Mouse (Mus musculus) liver, embryonic 15.5 days (tissue): ENCODE data around the gene Cd160. TPM values are rescaled to one million over a fixed set of nuclear protein-coding genes. Genes with fewer than 3 reads are reported as not detected.

Experiments
- ATAC-seq: fragments of 200-750 bp; cut with Nextera tagmentation; 2 replicates; pipeline ENCODE4 v1.8.0; 2017; ENCODE audit warnings: moderate number of reproducible peaks, mild to moderate bottlenecking, moderate library complexity; ENCODE audit not compliant: insufficient read depth
- H3K27ac ChIP-seq: fragments of 300-500 bp; sonication (generic); replicated peaks from 2 replicates; pipeline ENCODE4 v1.5.1; 2015; ENCODE audit warnings: mild to moderate bottlenecking, inconsistent platforms
- H3K27me3 ChIP-seq: fragments of 300-500 bp; sonication (generic); 2 replicates; pipeline ENCODE4 v1.6.1; 2015; ENCODE audit warnings: mild to moderate bottlenecking, inconsistent platforms
- H3K36me3 ChIP-seq: fragments of 300-500 bp; sonication (generic); replicated peaks from 2 replicates; pipeline ENCODE4 v1.6.1; 2015; ENCODE audit warnings: moderate library complexity, mild to moderate bottlenecking, inconsistent platforms
- H3K4me1 ChIP-seq: fragments of 300-500 bp; sonication (generic); replicated peaks from 2 replicates; pipeline ENCODE4 v1.6.1; 2015; ENCODE audit warnings: inconsistent platforms
- H3K4me2 ChIP-seq: fragments of 300-500 bp; sonication (generic); 2 replicates; pipeline ENCODE4 v1.6.1; 2015; ENCODE audit warnings: moderate library complexity, mild to moderate bottlenecking, inconsistent platforms
- H3K4me3 ChIP-seq: fragments of 300-500 bp; sonication (generic); replicated peaks from 2 replicates; pipeline ENCODE4 v1.5.1; 2015; ENCODE audit warnings: mild to moderate bottlenecking, inconsistent platforms
- H3K9ac ChIP-seq: fragments of 300-500 bp; sonication (generic); 2 replicates; pipeline ENCODE4 v1.6.1; 2015; ENCODE audit warnings: moderate library complexity, mild to moderate bottlenecking, inconsistent platforms
- H3K9me3 ChIP-seq: fragments of 300-500 bp; sonication (generic); replicated peaks from 2 replicates; pipeline ENCODE4 v1.6.1; 2016; ENCODE audit warnings: inconsistent platforms
- WGBS: fragments of 180-500 bp; shearing (Covaris S2); methylation state at CpG from one replicate; pipeline ENCODE4 v1.1.7; 2015; ENCODE audit warnings: mixed read lengths; ENCODE audit not compliant: insufficient replicate concordance; 5-methylcytosine and 5-hydroxymethylcytosine counted together
- polyA plus RNA-seq: library from polyadenylated mRNA; unstranded; fragments of >200 nt; fragmentation: Nextera tagmentation; extraction: Ambion mirVana; gene quantifications from 2 replicates; pipeline ENCODE4 v1.2.1, GENCODE M21; 2015

Cd160 gene
- polyA plus RNA-seq = 0.30 and 0.31 TPM in 2 replicates

DNA sequence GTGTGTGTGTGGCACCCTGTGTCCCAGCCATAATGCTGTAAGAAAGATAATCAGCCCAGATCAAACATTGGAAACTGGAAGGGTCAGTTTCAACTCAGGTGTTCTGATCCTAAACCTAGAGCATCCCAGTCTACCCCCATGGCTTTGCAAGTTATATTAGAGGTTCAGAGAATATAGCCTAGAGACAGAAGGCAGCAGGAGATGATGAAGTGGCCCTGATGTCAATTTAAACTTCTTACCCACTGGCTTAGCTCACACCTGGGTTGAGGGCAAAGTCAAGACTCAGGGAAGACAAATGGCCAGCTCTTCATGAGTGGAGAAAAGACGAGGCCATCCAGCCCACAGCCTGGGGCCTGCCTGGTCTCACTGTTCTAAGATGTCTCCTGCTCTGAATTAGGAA, at the start of gene Cd160, which contains the start of gene Pdzk1:
Cd160 (minus strand) TSS at position 368 of the 400 bp plus-strand sequence.
Pdzk1 (plus strand) TSS at position 301 of the 400 bp plus-strand sequence.
- WGBS = 60% methylated on average over 1 of the region's 1 CpGs
- H3K9ac ChIP-seq = no peak within 1 kb of the TSS
- H3K27ac ChIP-seq = no peak within 1 kb of the TSS
- H3K9me3 ChIP-seq = no peaks in the 10 kb centered on the region
- peak within 1 kb of the TSS; percentile 38 for H3K4me2 ChIP-seq
- H3K27me3 ChIP-seq = no peaks in the 10 kb centered on the region
- no peak for ATAC-seq
- H3K4me1 ChIP-seq = no peaks in the 10 kb centered on the region
- peak within 1 kb of the TSS; percentile 39 for H3K4me3 ChIP-seq
- no peaks in the 10 kb centered on the region for H3K36me3 ChIP-seq

DNA sequence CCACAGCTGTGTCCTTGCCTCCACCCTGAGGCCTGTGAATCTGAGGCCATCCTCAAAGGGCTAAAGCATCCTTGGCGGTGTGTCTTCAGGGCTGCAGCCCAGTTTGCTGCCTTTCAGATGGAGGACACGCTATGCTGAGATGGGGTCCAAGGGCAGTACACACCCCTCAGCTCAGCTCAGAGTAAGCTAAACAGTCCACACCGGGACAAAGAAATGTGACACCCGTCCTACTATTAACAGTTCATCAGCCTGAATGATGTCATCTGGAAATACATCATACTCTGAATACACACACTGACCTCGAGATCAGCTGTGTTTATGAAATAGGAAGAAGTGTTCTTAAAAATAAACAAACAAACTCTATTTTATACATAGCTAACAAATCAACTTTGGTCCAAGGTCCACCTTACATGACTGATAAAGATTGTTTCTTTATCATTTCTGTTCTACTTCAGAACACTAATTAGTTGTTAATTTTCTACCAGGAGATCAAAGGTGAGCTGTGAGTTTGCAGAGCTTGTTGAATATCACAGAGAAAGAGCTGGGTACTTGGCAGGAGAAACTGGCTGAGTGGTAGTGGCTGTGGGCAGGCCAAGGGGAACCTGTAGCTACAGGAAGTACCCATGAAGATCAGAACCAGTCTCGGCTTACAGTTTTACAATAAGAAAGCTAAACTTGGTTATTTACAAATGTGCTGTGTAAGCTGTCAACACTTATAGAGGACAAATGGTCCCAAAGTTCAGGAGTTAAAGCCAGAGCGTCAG, 45.8 kb upstream of the Cd160 start:
- WGBS = 72% methylated on average over 7 of the region's 7 CpGs
- no peaks in the 10 kb centered on the region for H3K27me3 ChIP-seq

DNA sequence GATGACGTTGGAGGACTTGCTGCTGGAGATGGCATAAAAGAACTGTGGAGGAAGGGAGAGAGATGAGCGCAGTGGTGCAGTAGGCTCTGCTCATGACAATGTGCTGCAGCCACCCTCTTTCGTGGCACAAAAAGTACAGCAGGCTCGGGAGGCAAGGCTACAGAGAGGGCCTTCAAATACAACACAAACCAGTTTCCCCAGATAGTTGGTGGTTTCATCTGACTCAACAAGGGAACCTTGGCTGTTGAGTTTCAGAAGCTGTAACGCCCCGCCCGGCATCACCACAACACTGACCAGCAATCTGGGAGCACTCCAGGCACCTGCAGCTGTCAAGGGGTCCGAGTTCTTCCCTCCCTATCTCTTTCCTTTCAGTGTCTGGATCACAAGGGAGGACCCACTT, 43.4 kb upstream of the Cd160 start:
- 78% methylated on average over 8 of the region's 8 CpGs for WGBS
- H3K9me3 ChIP-seq = no peaks in the 10 kb centered on the region
- no peaks in the 10 kb centered on the region for H3K27me3 ChIP-seq
- H3K4me2 ChIP-seq = no peak overlapping the region
- ATAC-seq = no peak
- peaks cover 68% of the 10 kb centered on the region for H3K36me3 ChIP-seq
- H3K9ac ChIP-seq = no peak overlapping the region
- H3K27ac ChIP-seq = no peak overlapping the region
- no peaks in the 10 kb centered on the region for H3K4me1 ChIP-seq
- no peak overlapping the region for H3K4me3 ChIP-seq

More for the DNA sequence above, 45.8 kb upstream of the Cd160 start:
- Histone ChIP-seq H3K9ac (no peak overlapping the region), H3K4me1 (no peaks in the 10 kb centered on the region), H3K4me3 (no peak overlapping the region), H3K4me2 (no peak overlapping the region), H3K36me3 (peaks cover 66% of the 10 kb centered on the region), H3K9me3 (no peaks in the 10 kb centered on the region), H3K27ac (no peak overlapping the region)
- no peak for ATAC-seq

DNA sequence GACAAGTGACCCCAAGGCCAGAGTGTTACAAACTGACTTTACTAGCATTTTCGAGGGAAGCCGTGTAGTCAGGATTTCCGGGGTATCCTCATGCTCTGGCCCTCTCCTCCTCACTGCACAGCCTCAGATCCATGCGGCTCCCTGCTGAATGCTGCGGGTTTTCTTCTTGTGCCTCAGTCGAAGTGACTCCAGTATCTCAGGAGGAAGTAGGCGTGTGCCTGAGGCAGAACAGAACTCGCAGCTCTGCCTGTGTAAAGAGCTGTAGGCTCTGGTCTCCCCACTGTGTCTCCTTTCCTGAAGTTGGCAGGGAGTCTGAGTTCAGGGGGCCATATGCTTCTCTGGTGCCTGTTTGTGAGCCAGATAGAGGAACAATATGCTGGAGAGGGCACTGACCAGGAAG, 41.9 kb upstream of the Cd160 start:
- Histone ChIP-seq H3K9me3 (no peaks in the 10 kb centered on the region), H3K27ac (no peak overlapping the region), H3K4me3 (no peak overlapping the region), H3K36me3 (peaks cover 67% of the 10 kb centered on the region), H3K9ac (no peak overlapping the region), H3K4me2 (no peak overlapping the region), H3K27me3 (no peaks in the 10 kb centered on the region), H3K4me1 (no peaks in the 10 kb centered on the region)
- no peak for ATAC-seq
- 81% methylated on average over 8 of the region's 8 CpGs for WGBS

DNA sequence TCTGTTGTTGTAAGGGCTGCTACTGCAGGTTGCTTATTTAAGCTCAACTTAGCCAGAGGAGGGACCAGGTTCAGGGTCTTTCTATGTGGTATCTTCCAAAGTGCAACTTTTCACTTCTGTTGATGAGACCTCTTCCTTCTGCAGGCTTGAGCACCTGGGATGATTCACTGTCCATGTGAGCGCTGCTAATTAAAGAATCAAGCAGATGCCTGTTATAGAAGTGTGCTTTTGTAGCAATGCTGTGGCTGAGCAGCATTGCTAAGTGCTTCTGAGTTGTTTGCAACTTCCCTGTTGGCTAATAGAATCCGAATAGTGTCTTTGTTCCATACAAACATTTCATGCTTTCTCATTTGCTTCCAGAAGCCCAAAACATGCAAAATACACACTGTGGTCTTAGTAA, 41.1 kb upstream of the Cd160 start:
- Histone ChIP-seq H3K4me3 (no peak overlapping the region), H3K9me3 (no peaks in the 10 kb centered on the region), H3K36me3 (peaks cover 62% of the 10 kb centered on the region), H3K4me1 (no peaks in the 10 kb centered on the region), H3K4me2 (no peak overlapping the region), H3K9ac (no peak overlapping the region), H3K27me3 (no peaks in the 10 kb centered on the region), H3K27ac (no peak overlapping the region)
- no peak for ATAC-seq
- 72% methylated on average over 2 of the region's 2 CpGs for whole genome bisulfite sequencing

DNA sequence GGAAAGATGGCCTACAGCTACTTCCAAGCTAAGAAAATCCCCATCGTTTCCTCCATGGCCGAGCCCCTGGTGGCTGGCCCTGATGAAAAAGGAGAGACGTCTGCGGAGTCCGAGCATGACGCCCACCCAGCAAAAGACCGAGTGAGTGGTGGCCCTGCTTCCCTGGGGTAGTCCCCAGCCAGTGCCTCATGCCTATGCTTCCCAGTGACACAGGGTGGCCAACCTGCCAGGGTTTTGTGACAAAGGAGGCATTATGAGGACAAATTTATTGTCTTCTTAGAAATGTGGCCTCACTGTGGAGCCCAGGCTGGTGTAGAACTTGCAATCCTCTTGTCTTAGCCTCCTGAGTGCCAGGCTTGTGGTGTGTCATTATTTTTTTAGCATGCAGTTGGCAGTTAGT, 39.9 kb upstream of the Cd160 start:
- no peaks in the 10 kb centered on the region for H3K27me3 ChIP-seq
- H3K4me2 ChIP-seq = no peak overlapping the region
- peaks cover 53% of the 10 kb centered on the region for H3K36me3 ChIP-seq
- no peak overlapping the region for H3K9ac ChIP-seq
- no peaks in the 10 kb centered on the region for H3K9me3 ChIP-seq
- no peak for ATAC-seq
- no peaks in the 10 kb centered on the region for H3K4me1 ChIP-seq
- WGBS = 85% methylated on average over 7 of the region's 7 CpGs
- no peak overlapping the region for H3K27ac ChIP-seq
- H3K4me3 ChIP-seq = no peak overlapping the region

DNA sequence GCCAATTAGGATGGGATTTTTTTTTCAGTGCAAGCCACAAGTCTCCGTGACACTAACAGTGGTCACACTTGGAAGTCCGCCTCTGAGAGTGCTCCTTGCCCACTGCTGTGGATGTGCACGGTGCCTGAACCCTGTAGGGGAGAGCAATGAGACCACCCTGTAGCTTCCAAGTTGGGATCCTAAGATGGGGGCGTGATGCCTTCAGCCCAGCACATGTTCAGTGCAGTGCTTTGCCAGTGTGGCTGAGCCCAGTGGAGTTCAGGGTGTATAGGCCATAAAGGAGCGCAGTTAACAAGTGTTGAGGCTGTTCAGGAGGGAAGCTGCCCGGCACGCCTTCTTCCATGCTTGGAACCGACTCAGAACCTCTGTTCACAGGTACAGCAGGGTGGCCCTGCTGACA, 39.4 kb upstream of the Cd160 start:
- peaks cover 48% of the 10 kb centered on the region for H3K36me3 ChIP-seq
- WGBS = 74% methylated on average over 8 of the region's 8 CpGs
- H3K9ac ChIP-seq = no peak overlapping the region
- no peaks in the 10 kb centered on the region for H3K9me3 ChIP-seq
- H3K4me3 ChIP-seq = no peak overlapping the region
- no peak overlapping the region for H3K27ac ChIP-seq
- no peaks in the 10 kb centered on the region for H3K4me1 ChIP-seq
- ATAC-seq = no peak
- no peak overlapping the region for H3K4me2 ChIP-seq
- H3K27me3 ChIP-seq = no peaks in the 10 kb centered on the region

DNA sequence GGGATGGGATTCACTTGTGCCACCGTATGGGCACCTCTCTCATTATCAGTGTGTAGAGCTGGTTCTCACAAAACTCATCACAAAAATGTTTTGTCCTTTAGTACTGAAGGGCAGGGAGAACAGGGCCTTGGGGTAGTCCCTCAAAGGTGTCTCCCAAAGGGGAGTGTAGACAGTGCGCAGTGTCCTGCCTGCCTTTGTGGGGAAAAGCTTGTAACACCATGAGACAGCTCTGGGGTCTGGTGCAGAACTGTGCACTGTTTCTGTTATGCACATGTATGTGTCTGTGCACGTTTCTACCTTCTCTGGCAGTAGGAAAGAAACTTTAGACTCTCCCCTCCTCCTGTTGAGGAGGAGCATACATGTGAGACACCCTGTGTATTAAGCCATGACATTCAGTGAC, 38.7 kb upstream of the Cd160 start:
- Histone ChIP-seq H3K36me3 (peaks cover 41% of the 10 kb centered on the region), H3K9ac (no peak overlapping the region)

DNA sequence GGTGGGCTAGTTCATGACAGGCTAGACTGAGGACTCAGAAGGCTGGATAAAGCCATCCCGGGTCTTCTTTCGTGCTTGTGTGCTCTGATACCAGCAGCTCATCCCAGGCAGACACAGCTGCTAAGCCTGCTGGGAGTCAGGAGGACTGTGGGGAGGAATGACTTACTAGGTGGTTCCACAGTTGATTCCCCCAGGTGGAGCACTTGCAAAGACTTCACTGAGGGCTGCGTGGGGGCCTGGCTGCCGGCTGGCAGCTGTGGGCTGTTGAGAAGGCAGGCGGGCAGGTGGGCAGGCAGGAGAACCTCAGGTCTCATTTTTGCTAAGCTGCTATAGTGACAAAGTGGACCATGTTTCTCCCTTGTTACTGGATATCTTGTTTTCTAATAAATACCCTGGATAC, 31.3 kb upstream of the Cd160 start:
- Histone ChIP-seq H3K27ac (no peak overlapping the region), H3K9ac (no peak overlapping the region), H3K9me3 (no peaks in the 10 kb centered on the region), H3K4me3 (no peak overlapping the region), H3K4me1 (no peaks in the 10 kb centered on the region), H3K27me3 (no peaks in the 10 kb centered on the region), H3K4me2 (no peak overlapping the region), H3K36me3 (no peaks in the 10 kb centered on the region; the same call in 1 of the 2 replicates)
- 78% methylated on average over 5 of the region's 5 CpGs for WGBS
- no peak for ATAC-seq

More for the DNA sequence above, 38.7 kb upstream of the Cd160 start:
- no peak overlapping the region for H3K4me2 ChIP-seq
- H3K9me3 ChIP-seq = no peaks in the 10 kb centered on the region
- no peak for ATAC-seq
- H3K27ac ChIP-seq = no peak overlapping the region
- H3K4me3 ChIP-seq = no peak overlapping the region
- H3K27me3 ChIP-seq = no peaks in the 10 kb centered on the region
- 74% methylated on average over 3 of the region's 3 CpGs for WGBS
- H3K4me1 ChIP-seq = no peaks in the 10 kb centered on the region

DNA sequence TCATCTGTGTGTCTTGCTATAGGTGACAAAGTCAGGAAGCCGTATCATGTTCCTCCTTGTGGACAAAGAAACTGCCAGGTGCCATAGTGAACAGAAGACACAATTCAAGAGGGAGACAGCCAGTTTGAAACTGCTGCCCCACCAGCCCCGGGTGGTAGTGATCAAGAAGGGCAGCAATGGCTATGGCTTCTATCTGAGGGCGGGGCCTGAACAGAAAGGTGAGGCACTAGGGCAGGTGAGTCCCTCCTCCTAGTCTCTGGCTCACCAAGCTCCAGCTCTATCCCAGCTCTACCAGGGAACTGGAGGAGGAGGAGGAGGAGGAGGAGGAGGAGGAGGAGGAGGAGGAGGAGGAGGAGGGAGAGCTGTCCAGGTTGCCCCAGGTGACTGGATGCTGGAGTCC, 26.7 kb upstream of the Cd160 start:
- Histone ChIP-seq H3K9me3 (no peaks in the 10 kb centered on the region), H3K36me3 (no peaks in the 10 kb centered on the region; the same call in 1 of the 2 replicates), H3K4me1 (no peaks in the 10 kb centered on the region), H3K9ac (no peak overlapping the region), H3K27ac (no peak overlapping the region), H3K4me2 (no peak overlapping the region), H3K4me3 (no peak overlapping the region), H3K27me3 (no peaks in the 10 kb centered on the region)
- ATAC-seq = no peak
- WGBS = 58% methylated on average over 3 of the region's 3 CpGs

DNA sequence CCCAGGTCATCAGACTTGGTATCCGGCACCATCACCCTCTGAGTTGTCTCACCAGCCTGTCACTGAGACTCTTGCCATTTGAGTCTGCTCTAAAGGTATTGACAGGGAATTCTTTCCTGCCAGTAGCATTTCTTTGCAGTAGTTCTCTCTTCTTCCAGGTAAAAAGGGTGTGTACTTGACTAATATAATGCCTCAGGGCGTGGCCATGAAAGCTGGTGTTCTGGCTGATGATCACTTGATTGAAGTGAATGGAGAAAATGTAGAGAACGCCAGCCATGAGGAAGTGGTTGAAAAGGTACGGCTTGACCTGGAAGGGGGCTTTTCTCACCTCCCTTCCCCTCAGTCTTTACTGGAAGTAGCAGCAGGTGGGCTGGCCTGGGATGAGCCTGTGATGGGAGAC, 25.2 kb upstream of the Cd160 start:
- Histone ChIP-seq H3K4me1 (no peaks in the 10 kb centered on the region), H3K36me3 (no peaks in the 10 kb centered on the region), H3K27ac (no peak overlapping the region), H3K27me3 (no peaks in the 10 kb centered on the region), H3K4me3 (no peak overlapping the region), H3K4me2 (no peak overlapping the region), H3K9ac (no peak overlapping the region), H3K9me3 (no peaks in the 10 kb centered on the region)
- 55% methylated on average over 4 of the region's 4 CpGs for WGBS
- no peak for ATAC-seq

DNA sequence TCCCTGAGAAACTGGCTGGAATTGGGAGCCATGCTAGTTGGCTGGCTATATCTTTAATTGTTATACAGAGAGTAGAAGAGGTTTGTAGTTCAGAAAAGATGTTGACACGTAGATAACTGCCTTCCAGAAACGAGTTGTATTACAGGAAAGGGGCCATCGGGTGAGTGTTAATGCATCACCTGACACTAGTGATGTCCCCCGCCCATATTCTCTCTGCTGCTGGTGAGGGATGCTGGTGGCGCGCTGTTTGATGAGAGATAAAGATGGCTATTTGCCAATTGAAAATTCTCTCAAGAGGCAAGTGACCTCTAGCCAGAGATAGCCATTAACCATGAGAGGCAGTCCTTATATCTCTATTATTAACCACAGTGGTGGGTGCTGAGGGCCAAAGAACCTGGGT, 23.4 kb upstream of the Cd160 start:
- H3K27ac ChIP-seq = no peak overlapping the region
- WGBS = 49% methylated on average over 6 of the region's 6 CpGs

More for the DNA sequence above, 23.4 kb upstream of the Cd160 start:
- no peak overlapping the region for H3K4me2 ChIP-seq
- no peak for ATAC-seq
- no peak overlapping the region for H3K4me3 ChIP-seq
- no peaks in the 10 kb centered on the region for H3K27me3 ChIP-seq
- H3K9ac ChIP-seq = no peak overlapping the region
- no peaks in the 10 kb centered on the region for H3K36me3 ChIP-seq
- peaks cover 11% of the 10 kb centered on the region for H3K4me1 ChIP-seq
- H3K9me3 ChIP-seq = no peaks in the 10 kb centered on the region
